Mouse (Mus musculus): ENCODE results near the gene Gimap4. TPM values are rescaled to one million over a fixed set of nuclear protein-coding genes. Genes with fewer than 3 reads are reported as not detected.

Gene Gimap4
- polyA plus RNA-seq, 1 experiment from 2014 or later = 0.73 TPM

DNA sequence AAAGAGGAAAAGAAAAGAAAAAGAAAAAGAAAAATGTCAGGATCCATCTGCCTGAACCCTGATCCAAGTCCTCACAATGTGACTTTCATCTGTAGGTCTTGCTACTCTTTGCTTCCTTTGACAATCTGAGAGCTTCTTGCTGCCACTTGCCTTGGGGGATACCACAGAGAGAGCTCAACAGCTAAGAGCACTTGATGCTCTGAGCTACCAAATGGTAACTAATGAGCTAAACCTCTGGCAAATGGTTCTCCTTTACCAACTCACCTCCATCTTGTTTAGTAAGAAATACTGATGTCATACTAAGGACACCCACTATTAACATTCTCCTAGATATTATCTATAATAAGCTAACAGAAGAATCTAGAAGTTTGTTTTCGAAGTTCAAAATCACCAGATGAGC lies 49.3 kb downstream of the Gimap4 start:
- ATAC-seq (no peak), DNase-seq (ENCODE audit: low read depth, low spot score) (no peak)
- H3K27me3 ChIP-seq = peaks cover 6% of the 10 kb centered on the region
- ChIA-PET CTCF (interaction anchor here (1.1 to 3.6 kb wide), 2 partner anchors 38 to 87 kb away, joined by 3 to 13 read pairs; partner anchors contain the start of gene Gimap8), POLR2A (no interaction called here)
- in situ Hi-C loops (cut with MboI; ENCODE audit: low pct_unique_long_range_greater_than_20kb) = no loop called here
- no peak for TF ChIP-seq CTCF (IDR thresholded peaks at IDR 0.05)

DNA sequence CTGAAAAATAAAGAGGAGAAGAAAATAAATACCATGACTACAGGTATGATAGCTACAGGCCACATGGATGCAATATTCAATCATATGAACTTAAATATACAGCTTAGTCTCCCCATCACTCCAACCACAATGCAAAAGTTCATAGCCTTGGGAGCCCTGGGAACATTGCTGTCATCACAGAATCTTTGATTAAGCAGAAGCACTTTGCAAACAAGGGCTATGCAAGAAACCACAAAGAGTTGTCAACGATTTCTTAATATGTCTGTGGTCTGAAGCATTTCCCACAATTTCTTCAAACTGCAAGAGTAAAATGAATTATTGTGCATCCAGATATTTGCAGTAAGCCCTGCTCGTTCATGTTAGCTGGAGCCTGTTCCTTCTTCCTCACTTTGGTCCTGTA lies 52.7 kb downstream of the Gimap4 start:
- ATAC-seq (no peak), DNase-seq (ENCODE audit: low read depth, low spot score) (no peak)
- ChIA-PET POLR2A (no interaction called here), CTCF (interaction anchor here (1.0 to 1.8 kb wide), 4 partner anchors 9 to 91 kb away, joined by 3 to 4 read pairs (median 4); partner anchors contain the start of gene Gimap5)
- no peak for TF ChIP-seq CTCF (IDR thresholded peaks at IDR 0.05)
- H3K27me3 ChIP-seq = peaks cover 6% of the 10 kb centered on the region
- in situ Hi-C loops (cut with MboI; ENCODE audit: low pct_unique_long_range_greater_than_20kb) = no loop called here

DNA sequence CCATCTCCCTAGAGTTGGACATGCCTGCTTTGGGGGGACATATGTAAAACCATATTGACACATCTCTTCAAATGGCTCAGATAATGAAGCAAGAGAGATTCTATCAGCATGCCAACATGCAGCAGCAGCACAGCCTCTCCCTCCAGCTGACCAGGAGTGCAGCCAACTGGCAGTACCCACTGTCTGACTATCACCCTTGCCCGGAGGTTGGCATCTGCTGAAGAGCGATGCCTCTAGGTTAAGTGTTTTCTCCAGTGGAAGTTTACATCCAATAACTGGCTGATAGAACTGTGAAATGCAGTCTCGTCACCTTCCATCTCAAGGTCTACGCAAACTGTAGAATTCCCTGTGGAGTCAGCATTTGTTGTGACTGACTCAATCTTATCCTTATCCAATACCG lies 53.3 kb downstream of the Gimap4 start:
- in situ Hi-C loops (cut with MboI; ENCODE audit: low pct_unique_long_range_greater_than_20kb) = no loop called here
- TF ChIP-seq CTCF (IDR thresholded peaks at IDR 0.05) = no peak
- ChIA-PET POLR2A (no interaction called here), CTCF (interaction anchor here (1.4 kb wide), 1 partner anchor 8 kb away, joined by 3 read pairs; the partner anchor contains the start of gene Gimap5)
- ATAC-seq = no peak
- peaks cover 12% of the 10 kb centered on the region for H3K27me3 ChIP-seq
- no peak for DNase-seq (ENCODE audit: low read depth, low spot score)

DNA sequence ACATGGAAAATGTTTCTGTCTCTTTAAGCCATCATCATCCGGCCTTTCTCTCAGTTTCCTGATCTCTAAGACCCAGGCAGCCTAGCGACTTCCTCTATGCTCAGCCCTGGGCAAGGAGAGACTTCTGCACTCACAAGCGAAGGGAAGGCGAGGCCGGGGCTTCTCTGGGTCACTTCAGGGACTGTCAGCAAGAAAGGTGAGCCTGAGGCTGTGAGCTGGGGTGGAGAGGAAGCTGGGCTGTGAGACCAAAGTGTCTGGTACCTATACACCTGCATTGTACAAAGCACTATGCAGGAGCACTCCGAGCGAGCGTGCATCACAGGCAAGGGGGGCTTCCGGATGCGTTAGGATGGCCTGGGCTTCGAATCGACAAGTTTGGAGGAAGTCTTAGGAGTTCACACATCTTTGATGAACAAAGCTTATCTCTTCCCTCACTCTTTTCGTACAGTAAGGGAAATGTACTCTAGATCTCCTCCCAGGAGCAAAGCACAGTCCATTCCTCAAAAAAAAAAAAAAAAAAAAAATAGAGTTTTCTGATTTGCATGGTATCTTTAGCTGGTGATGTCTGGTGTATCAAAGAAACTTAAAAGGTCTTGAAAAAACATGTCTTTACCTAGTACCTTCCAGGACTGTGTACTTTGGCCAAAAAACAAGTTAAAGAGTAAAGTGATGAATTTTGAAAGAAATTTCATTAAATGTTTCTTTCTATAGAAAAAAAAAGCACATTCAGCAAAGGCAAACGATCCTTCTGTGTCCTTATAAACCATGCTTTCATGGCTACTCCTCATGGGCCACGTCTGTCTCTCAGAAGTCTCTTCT lies 54.8 kb downstream of the Gimap4 start, which contains the start of gene Gimap1:
Gimap1 (plus strand) TSS at position 94 of the 819 bp plus-strand sequence.
- in situ Hi-C loops (cut with MboI; ENCODE audit: low pct_unique_long_range_greater_than_20kb) = no loop called here
- no peak for ATAC-seq
- ChIA-PET CTCF (no interaction called here), POLR2A (no interaction called here)
- no peak for DNase-seq (ENCODE audit: low read depth, low spot score)
- H3K27me3 ChIP-seq = peaks cover 22% of the 10 kb centered on the region
- no peak for TF ChIP-seq CTCF (IDR thresholded peaks at IDR 0.05)

DNA sequence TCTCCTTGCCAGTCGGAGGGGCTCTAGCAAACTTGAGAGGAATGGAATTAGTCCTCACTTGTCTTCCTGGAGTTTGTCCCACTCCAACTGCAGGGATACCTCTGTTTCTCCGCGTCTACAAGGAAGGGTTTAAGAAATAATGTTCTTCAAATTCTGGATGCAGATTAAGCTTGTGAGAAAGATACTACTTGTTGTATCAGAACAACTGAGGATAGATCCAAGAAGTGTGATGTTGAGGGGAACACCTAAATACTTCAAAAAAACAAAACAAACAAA lies 55.4 kb downstream of the Gimap4 start:
- DNase-seq (ENCODE audit: low read depth, low spot score) (no peak), ATAC-seq (no peak)
- TF ChIP-seq CTCF (IDR thresholded peaks at IDR 0.05) = no peak
- ChIA-PET CTCF (no interaction called here), POLR2A (no interaction called here)
- in situ Hi-C loops (cut with MboI; ENCODE audit: low pct_unique_long_range_greater_than_20kb) = no loop called here
- H3K27me3 ChIP-seq = peaks cover 27% of the 10 kb centered on the region

DNA sequence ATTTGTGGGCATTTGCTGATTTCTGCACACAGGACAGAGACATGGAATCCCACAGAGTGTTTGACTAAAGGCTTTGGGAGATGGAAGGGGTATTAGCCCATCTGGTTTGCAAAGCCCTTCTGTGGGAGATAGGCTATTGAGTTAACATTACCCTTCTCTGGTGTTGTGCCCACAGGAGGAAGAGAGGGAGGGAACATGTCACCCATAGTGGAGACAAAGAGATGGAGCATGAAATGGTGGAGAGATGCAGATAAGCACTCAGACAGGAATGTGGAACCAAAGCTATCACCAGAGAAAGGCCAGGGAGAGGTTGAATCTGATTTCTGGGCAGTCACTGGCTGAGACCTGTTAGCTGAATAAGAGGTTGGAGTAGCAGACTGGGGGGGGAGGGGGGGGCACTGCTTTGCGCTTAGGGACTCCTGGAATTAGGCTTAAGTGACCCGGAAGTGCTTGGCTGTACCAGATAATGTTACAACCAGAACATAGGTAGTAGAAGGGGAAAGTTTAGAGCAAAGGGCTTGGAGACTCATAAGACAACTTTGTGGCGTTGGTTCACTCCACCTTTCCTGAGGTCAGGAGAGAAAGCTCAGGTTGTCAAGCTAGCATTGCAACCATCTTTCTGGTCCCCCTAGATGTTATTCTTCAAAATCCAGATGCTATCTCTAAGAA lies 56.3 kb downstream of the Gimap4 start:
- peaks cover 27% of the 10 kb centered on the region for H3K27me3 ChIP-seq
- POLR2A ChIA-PET = no interaction called here
- in situ Hi-C loops (cut with MboI; ENCODE audit: low pct_unique_long_range_greater_than_20kb) = no loop called here
- DNase-seq (ENCODE audit: low read depth, low spot score) (no peak), ATAC-seq (no peak)
- no peak for TF ChIP-seq CTCF (IDR thresholded peaks at IDR 0.05)
- CTCF ChIA-PET = no interaction called here

DNA sequence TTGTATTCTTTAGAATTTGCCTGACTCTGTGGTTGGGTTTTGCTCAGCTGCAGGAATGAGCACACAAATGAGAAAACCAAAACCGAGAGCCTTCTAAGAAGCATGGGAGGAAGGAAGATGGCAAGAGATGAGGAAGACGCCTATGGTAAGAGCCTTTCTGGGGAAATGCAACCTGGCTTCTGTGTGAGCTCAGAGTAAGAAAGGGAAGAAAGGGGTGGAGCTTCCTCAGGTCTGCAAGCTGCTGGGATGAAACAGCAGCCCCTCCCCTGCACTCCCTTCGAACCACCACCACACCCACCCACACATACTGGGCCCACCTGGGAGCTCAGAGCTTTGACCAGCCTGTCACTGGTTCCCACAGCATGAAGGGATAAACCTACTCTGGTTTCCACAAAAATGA lies 56.9 kb downstream of the Gimap4 start:
- POLR2A ChIA-PET = interaction anchor here (0.6 kb wide), 1 partner anchor 551 kb away, joined by 3 read pairs; no protein-coding TSS in a partner anchor
- peaks cover 27% of the 10 kb centered on the region for H3K27me3 ChIP-seq
- CTCF ChIA-PET = no interaction called here
- no peak for TF ChIP-seq CTCF (IDR thresholded peaks at IDR 0.05)
- DNase-seq (ENCODE audit: low read depth, low spot score) (no peak), ATAC-seq (no peak)
- in situ Hi-C loops (cut with MboI; ENCODE audit: low pct_unique_long_range_greater_than_20kb) = no loop called here

Other genes with a start within 250 kb of the Gimap4 start
- gene Zfp467, start 238.7 kb upstream of the Gimap4 start, polyA plus RNA-seq (2021) = 30.7 TPM
- gene Sspo, start 236.3 kb upstream of the Gimap4 start, polyA plus RNA-seq (2021) = 0.05 TPM
- gene Atp6v0e2, start 146.9 kb upstream of the Gimap4 start, polyA plus RNA-seq (2021) = 97.0 TPM
- gene Lrrc61, start 129.8 kb upstream of the Gimap4 start, polyA plus RNA-seq (2021) = 21.5 TPM
- 0.22 TPM for gene Rarres2, start 111.8 kb upstream of the Gimap4 start, polyA plus RNA-seq (2021)
- gene Gm45021, start 94.9 kb upstream of the Gimap4 start, polyA plus RNA-seq (2021) = not detected
- gene Repin1, start 90.7 kb upstream of the Gimap4 start, polyA plus RNA-seq (2021) = 44.2 TPM
- 0.62 TPM for gene Gm44965, start 90.6 kb upstream of the Gimap4 start, polyA plus RNA-seq (2021)
- gene Zfp775, start 82.5 kb upstream of the Gimap4 start, polyA plus RNA-seq (2021) = 8.7 TPM
- 25.6 TPM for gene AI854703, start 57.8 kb upstream of the Gimap4 start, polyA plus RNA-seq (2021)
- gene Gimap8, start 37.3 kb upstream of the Gimap4 start, polyA plus RNA-seq (2021) = 7.3 TPM
- gene Gimap9, start 8.4 kb upstream of the Gimap4 start, polyA plus RNA-seq (2021) = 20.6 TPM
- gene Gimap6, start 23.7 kb downstream of the Gimap4 start, polyA plus RNA-seq (2021) = not detected
- not detected for gene Gm28053, start 34.1 kb downstream of the Gimap4 start, polyA plus RNA-seq (2021)
- gene Gimap7, start 34.1 kb downstream of the Gimap4 start, polyA plus RNA-seq (2021) = not detected
- gene Gimap1, start 54.5 kb downstream of the Gimap4 start, polyA plus RNA-seq (2021) = 0.04 TPM
- gene Gimap5, start 61.6 kb downstream of the Gimap4 start, polyA plus RNA-seq (2021) = not detected
- not detected for gene Gimap3, start 86.3 kb downstream of the Gimap4 start, polyA plus RNA-seq (2021)
- 1,783 TPM for gene Tmem176a, start 156.4 kb downstream of the Gimap4 start, polyA plus RNA-seq (2021)
- gene Tmem176b, start 156.9 kb downstream of the Gimap4 start, polyA plus RNA-seq (2021) = 2,760 TPM
- 22.4 TPM for gene Aoc1, start 188.3 kb downstream of the Gimap4 start, polyA plus RNA-seq (2021)
- gene 1600015I10Rik, start 245.3 kb downstream of the Gimap4 start, polyA plus RNA-seq (2021) = not detected